Mouse (Mus musculus) C2C12 (cell line): ENCODE data around the gene Gm21887. TPM values are rescaled to one million over a fixed set of nuclear protein-coding genes. Genes with fewer than 3 reads are reported as not detected.
"Not testable (repeated sequence)": the region's sequence is repeated elsewhere in the genome, so short reads cannot be mapped to it uniquely, and the experiment has no call there.

ENCODE experiments used
- H3K27me3 ChIP-seq: one replicate; pipeline ENCODE4 v1.6.1; 2011; ENCODE audit not compliant: control insufficient read depth, insufficient read depth, insufficient read length
- H3K36me3 ChIP-seq: one replicate; pipeline ENCODE4 v1.6.1; 2011; ENCODE audit not compliant: control insufficient read depth, insufficient read depth
- H3K4me3 ChIP-seq: one replicate; pipeline ENCODE4 v1.5.1; 2011; ENCODE audit warnings: mild to moderate bottlenecking, control low read depth; ENCODE audit not compliant: poor library complexity, insufficient read depth, severe bottlenecking
- H3K79me2 ChIP-seq: one replicate; pipeline ENCODE4 v1.6.1; 2011; ENCODE audit not compliant: control insufficient read depth, insufficient read depth
- H3K79me3 ChIP-seq: one replicate; pipeline ENCODE4 v1.6.1; 2011; ENCODE audit warnings: low read depth, control low read depth
- H3ac ChIP-seq: one replicate; pipeline ENCODE3; 2011; ENCODE audit warnings: low read depth; ENCODE audit not compliant: control insufficient read depth, insufficient read length
- polyA plus RNA-seq: library from polyadenylated mRNA; unstranded; fragments of >200 nt; fragmentation: generic; extraction: Trizol; gene quantifications from one replicate; pipeline ENCODE4 v1.2.1, GENCODE M21; 2012; ENCODE audit warnings: missing spikeins

The Gm21887 gene
- polyA plus RNA-seq, 1 experiment, result 42.3 TPM

DNA sequence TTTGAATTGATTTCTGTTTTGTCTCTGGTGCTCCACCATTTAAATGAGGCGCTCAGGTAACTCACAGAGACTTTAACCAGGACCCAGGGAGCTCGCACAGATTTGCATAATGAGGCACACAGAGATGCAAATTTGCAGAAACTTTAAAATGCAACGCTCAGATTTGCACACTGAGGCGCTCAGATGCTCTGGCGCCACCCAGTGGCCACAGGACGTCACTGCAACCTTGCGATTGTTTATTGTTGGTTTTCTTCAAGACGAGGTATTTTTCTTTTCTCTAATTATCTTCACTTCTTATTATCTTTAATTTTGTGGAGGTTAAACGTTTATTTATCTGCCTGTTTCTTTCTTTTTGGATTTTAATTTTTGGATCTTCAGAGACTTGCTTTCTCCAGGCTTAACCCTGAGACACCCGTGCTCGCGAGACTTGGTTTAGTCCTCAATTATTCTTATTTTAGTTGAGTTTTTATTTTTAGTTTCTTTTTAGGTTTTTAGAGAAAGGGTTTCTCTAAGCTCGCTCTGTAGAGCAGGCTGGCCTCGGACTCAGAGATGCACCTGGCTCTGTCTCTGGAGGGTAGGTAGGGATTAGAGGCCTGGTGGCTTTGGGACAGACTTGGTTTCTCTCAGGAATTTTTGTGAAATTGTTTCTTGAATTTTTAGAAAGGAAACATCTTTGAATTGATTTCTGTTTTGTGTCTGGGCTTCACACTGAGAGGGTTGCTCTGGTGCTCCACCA, 10.7 kb downstream of the Gm21887 start:
- peaks cover 55% of the 10 kb centered on the region for H3K36me3 ChIP-seq
- H3ac ChIP-seq, H3K4me3 ChIP-seq, H3K27me3 ChIP-seq: not testable (repeated sequence)
- H3K79me2 ChIP-seq, result peaks cover 64% of the 10 kb centered on the region
- H3K79me3 ChIP-seq, result peaks cover 45% of the 10 kb centered on the region

DNA sequence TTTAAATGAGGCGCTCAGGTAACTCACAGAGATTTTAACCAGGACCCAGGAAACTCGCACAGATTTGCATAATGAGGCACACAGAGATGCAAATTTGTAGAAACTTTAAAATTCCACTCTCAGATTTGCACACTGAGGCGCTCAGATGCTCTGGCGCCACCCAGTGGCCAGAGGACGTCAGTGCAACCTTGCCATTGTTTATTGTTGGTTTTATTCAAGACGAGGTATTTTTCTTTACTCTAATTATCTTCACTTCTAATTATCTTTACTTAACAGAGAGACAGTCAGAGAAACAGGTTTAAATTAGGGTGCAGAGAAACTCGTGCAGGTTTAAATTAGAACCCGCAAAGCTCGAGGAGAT, 11.2 kb downstream of the Gm21887 start:
- H3ac ChIP-seq, H3K27me3 ChIP-seq, H3K4me3 ChIP-seq: not testable (repeated sequence)
- Histone ChIP-seq H3K79me3 (peaks cover 45% of the 10 kb centered on the region), H3K36me3 (peaks cover 55% of the 10 kb centered on the region), H3K79me2 (peaks cover 64% of the 10 kb centered on the region)

DNA sequence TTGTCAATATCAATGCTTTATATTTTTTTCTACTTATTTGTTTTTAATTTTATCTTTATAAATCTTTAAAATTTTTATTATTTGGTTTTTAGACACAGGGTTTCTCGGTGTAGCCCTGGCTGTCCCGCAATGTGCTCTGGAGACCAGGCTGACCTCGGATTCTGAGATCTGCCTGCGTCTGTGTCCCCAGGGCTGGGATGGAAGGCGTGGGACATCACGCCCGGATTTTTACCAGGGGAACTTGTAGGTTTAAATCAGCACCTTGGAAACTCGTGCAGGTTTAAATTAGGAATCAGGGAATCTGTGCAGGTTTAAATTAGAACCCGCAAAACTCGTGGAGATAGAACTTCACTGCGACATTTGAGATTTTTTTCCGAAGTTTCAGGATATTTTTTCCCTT, 11.7 kb downstream of the Gm21887 start:
- H3K79me3 ChIP-seq, result peaks cover 45% of the 10 kb centered on the region
- peaks cover 62% of the 10 kb centered on the region for H3K79me2 ChIP-seq
- H3K36me3 ChIP-seq, result peaks cover 55% of the 10 kb centered on the region
- not testable (repeated sequence) for H3K4me3 ChIP-seq, H3ac ChIP-seq, H3K27me3 ChIP-seq

DNA sequence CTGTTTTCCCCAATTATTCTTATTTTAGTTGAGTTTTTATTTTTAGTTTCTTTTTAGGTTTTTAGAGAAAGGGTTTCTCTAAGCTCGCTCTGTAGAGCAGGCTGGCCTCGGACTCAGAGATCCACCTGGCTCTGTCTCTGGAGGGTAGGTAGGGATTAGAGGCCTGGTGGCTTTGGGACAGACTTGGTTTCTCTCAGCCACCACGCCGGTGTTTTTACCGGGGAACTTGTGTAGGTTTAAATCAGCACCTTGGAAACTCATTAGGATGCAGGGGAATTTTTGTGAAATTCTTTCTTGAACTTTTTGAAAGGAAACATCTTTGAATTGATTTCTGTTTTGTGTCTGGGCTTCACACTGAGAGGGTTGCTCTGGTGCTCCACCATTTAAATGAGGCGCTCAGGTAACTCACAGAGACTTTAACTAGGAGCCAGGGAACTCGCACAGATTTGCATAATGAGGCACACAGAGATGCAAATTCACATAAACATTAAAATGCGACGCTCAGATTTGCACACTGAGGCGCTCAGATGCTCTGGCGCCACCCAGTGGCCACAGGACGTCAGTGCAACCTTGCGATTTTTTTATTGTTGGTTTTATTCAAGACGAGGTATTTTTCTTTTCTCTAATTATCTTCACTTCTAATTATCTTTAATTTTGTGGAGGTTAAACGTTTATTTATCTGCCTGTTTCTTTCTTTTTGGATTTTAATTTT, 12.4 kb downstream of the Gm21887 start:
- Histone ChIP-seq H3K36me3 (peaks cover 54% of the 10 kb centered on the region), H3K79me3 (peaks cover 44% of the 10 kb centered on the region), H3K79me2 (peaks cover 57% of the 10 kb centered on the region)
- H3K27me3 ChIP-seq, H3K4me3 ChIP-seq, H3ac ChIP-seq: not testable (repeated sequence)

Other genes starting within 250 kb of the Gm21887 start
- not detected for gene 4933400A11Rik, start 230.0 kb upstream of the Gm21887 start, polyA plus RNA-seq